Mouse (Mus musculus): ENCODE measurements around the gene Lsamp. TPM values are rescaled to one million over a fixed set of nuclear protein-coding genes. Genes with fewer than 3 reads are reported as not detected.

Lsamp gene
- polyA plus RNA-seq, 1 experiment from 2014 or later: 5.4 TPM

DNA sequence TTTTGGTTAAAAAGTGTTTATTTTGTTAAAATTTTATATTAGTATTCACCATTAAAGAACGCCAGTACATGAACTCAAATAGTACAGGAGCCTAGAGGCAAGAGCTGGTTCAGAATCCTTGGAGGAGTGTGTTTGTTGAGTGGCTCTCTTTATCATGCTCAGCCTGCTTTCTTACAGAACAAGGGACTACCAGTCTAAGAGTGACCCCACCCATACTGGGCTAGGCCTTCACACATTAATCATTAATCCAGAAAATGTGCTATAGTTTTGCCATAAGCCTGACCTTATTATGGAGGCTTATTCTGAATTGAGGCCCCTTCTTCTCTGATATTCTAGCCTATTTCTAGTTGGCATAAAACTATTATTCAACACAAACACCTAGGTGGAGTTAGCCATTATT is 52.6 kb downstream of the Lsamp start:
- Histone ChIP-seq H3K27me3 (replicated peaks; ENCODE audit: control insufficient read depth, insufficient read depth, low read length) (no peaks in the 10 kb centered on the region), H3K36me3 (ENCODE audit: control insufficient read depth, insufficient read depth, low read length) (no peaks in the 10 kb centered on the region), H3K4me1 (replicated peaks; ENCODE audit: control insufficient read depth, insufficient read depth, low read length) (no peaks in the 10 kb centered on the region), H3K4me3 (ENCODE audit: low read depth, low read length) (no peak overlapping the region), H3K9me3 (ENCODE audit: control insufficient read depth, low read length) (no peaks in the 10 kb centered on the region), H3K9ac (ENCODE audit: low read length) (no peak overlapping the region), H3K27ac (ENCODE audit: low read depth) (no peak overlapping the region), H3K4me2 (ENCODE audit: low read length) (no peak overlapping the region)
- 73% methylated on average over 1 of the region's 1 CpGs for WGBS
- DNase-seq (ENCODE audit: low spot score) (no peak), ATAC-seq (replicated peaks; ENCODE audit: low FRiP score, low TSS enrichment, low read depth) (no peak)

DNA sequence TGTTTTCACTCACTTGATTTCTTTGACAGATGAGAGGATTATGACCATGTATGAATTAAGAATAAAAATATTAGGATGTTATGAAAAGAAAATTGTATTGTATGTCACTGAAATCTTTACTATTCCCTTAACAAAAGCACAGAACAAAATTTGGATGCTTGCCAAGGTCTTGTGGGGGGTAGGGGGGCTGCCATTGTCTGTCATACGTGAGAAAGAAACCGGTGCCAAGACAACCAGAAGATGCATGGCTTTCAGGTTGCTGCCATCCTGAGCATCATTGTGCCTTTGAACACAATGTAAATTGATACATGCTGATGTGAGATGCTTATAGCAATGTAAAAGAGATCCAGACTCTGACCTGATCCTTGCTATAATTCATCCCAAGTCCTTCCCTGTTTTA is 75.4 kb downstream of the Lsamp start:
- DNase-seq (ENCODE audit: low spot score): no peak
- Histone ChIP-seq H3K4me1 (replicated peaks; ENCODE audit: control insufficient read depth, insufficient read depth, low read length) (no peaks in the 10 kb centered on the region), H3K9me3 (ENCODE audit: control insufficient read depth, low read length) (no peaks in the 10 kb centered on the region), H3K4me3 (ENCODE audit: low read depth, low read length) (no peak overlapping the region), H3K9ac (ENCODE audit: low read length) (no peak overlapping the region), H3K36me3 (ENCODE audit: control insufficient read depth, insufficient read depth, low read length) (no peaks in the 10 kb centered on the region), H3K27ac (ENCODE audit: low read depth) (no peak overlapping the region), H3K4me2 (ENCODE audit: low read length) (no peak overlapping the region), H3K27me3 (replicated peaks; ENCODE audit: control insufficient read depth, insufficient read depth, low read length) (no peaks in the 10 kb centered on the region)
- WGBS: 65% methylated on average over 2 of the region's 2 CpGs
- ATAC-seq (replicated peaks; ENCODE audit: low FRiP score, low TSS enrichment, low read depth): no peak

DNA sequence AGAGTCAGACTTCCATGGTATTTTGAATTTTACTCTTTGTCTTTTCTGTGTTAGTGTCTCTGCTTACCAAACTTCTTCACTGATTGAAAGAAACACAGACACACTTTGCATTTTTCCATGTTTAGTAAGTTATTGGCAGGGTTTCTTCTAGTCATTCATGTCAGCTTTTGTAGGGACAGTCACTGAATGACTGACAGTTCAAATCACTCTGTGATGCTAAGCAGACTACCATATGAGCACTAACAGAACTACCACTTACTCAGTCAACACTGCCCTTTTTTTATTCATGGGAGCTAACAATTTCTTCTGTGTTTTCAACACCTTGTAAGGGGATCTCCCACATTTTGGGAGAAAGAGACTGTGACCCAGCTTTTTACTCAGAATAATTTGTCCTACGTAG is 75.8 kb downstream of the Lsamp start:
- H3K27ac ChIP-seq (ENCODE audit: low read depth): no peak overlapping the region
- H3K36me3 ChIP-seq (ENCODE audit: control insufficient read depth, insufficient read depth, low read length): no peaks in the 10 kb centered on the region
- no peaks in the 10 kb centered on the region for H3K27me3 ChIP-seq (replicated peaks; ENCODE audit: control insufficient read depth, insufficient read depth, low read length)
- H3K4me2 ChIP-seq (ENCODE audit: low read length): no peak overlapping the region
- ATAC-seq (replicated peaks; ENCODE audit: low FRiP score, low TSS enrichment, low read depth) (no peak), DNase-seq (ENCODE audit: low spot score) (no peak)
- 65% methylated on average over 1 of the region's 1 CpGs for WGBS
- H3K4me1 ChIP-seq (replicated peaks; ENCODE audit: control insufficient read depth, insufficient read depth, low read length): no peaks in the 10 kb centered on the region
- H3K9ac ChIP-seq (ENCODE audit: low read length): no peak overlapping the region
- no peak overlapping the region for H3K4me3 ChIP-seq (ENCODE audit: low read depth, low read length)
- no peaks in the 10 kb centered on the region for H3K9me3 ChIP-seq (ENCODE audit: control insufficient read depth, low read length)

DNA sequence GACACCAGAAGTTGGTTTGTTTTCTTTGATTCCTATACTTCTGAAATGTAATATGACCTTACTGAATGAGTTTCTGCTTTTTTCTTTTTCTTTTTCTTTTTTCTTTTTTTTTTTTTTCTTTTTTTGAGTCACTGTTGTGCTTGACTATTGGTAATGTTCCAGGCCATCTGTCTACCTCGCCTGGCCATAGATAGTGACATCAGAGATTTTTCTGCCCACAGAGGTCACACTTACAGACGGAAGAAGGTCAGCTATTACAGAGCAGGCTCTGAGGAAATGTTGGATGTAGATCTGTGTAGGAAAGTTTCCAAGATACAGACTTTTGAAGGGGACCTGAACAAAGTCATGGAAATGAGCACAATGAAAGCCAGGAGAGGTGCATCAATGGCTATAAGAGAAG is 76.3 kb downstream of the Lsamp start:
- ATAC-seq (replicated peaks; ENCODE audit: low FRiP score, low TSS enrichment, low read depth) (no peak), DNase-seq (ENCODE audit: low spot score) (no peak)
- H3K27ac ChIP-seq (ENCODE audit: low read depth): no peak overlapping the region
- no peak overlapping the region for H3K4me3 ChIP-seq (ENCODE audit: low read depth, low read length)
- 54% methylated on average over 2 of the region's 2 CpGs for WGBS
- no peak overlapping the region for H3K9ac ChIP-seq (ENCODE audit: low read length)
- H3K4me1 ChIP-seq (replicated peaks; ENCODE audit: control insufficient read depth, insufficient read depth, low read length): no peaks in the 10 kb centered on the region
- no peaks in the 10 kb centered on the region for H3K27me3 ChIP-seq (replicated peaks; ENCODE audit: control insufficient read depth, insufficient read depth, low read length)
- no peak overlapping the region for H3K4me2 ChIP-seq (ENCODE audit: low read length)
- H3K9me3 ChIP-seq (ENCODE audit: control insufficient read depth, low read length): no peaks in the 10 kb centered on the region
- H3K36me3 ChIP-seq (ENCODE audit: control insufficient read depth, insufficient read depth, low read length): no peaks in the 10 kb centered on the region

DNA sequence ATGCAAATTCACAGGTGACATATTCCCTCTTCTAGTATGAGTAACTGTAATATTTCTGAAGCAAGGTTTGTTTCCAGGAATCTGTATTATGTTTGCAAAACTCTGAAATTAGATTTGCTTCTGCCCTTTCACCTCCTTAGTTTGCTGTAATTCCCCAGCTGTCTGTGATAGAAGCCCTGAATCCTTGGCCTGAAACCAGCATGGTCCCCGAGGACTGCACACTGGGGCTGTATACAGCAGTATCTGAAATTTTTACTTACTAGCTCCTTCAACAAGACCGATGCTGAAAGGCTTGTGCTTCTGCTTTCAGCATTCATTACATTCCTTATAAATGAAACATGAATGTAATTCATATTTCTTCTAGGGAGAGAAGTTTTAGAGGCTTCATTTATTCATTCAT is 91.4 kb downstream of the Lsamp start:
- H3K27me3 ChIP-seq (replicated peaks; ENCODE audit: control insufficient read depth, insufficient read depth, low read length): no peaks in the 10 kb centered on the region
- no peak overlapping the region for H3K4me2 ChIP-seq (ENCODE audit: low read length)
- H3K4me1 ChIP-seq (replicated peaks; ENCODE audit: control insufficient read depth, insufficient read depth, low read length): no peaks in the 10 kb centered on the region
- no peaks in the 10 kb centered on the region for H3K36me3 ChIP-seq (ENCODE audit: control insufficient read depth, insufficient read depth, low read length)
- DNase-seq (ENCODE audit: low spot score) (no peak), ATAC-seq (replicated peaks; ENCODE audit: low FRiP score, low TSS enrichment, low read depth) (no peak)
- H3K9ac ChIP-seq (ENCODE audit: low read length): no peak overlapping the region
- WGBS: 62% methylated on average over 2 of the region's 2 CpGs
- no peak overlapping the region for H3K27ac ChIP-seq (ENCODE audit: low read depth)
- no peak overlapping the region for H3K4me3 ChIP-seq (ENCODE audit: low read depth, low read length)
- no peaks in the 10 kb centered on the region for H3K9me3 ChIP-seq (ENCODE audit: control insufficient read depth, low read length)

DNA sequence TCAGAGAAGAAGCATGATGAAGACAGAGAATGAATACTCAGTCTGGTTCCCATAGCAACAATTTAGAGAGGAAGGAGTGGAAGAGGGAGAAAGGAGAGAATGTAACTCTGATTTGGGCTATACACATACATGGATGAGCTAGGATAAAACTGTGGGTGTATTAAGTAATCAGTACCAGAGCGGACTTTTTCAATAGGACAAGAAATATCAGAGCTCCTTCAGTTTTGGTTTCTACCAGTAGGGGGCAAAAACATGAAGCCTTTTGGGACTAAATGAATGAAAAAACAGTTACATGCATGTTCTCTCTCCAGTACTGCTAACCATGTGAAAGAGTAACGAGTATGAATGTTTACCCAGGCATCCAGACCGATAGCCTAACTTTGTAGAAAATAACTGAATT is 96.1 kb downstream of the Lsamp start:
- no peaks in the 10 kb centered on the region for H3K4me1 ChIP-seq (replicated peaks; ENCODE audit: control insufficient read depth, insufficient read depth, low read length)
- no peaks in the 10 kb centered on the region for H3K36me3 ChIP-seq (ENCODE audit: control insufficient read depth, insufficient read depth, low read length)
- DNase-seq (ENCODE audit: low spot score) (no peak), ATAC-seq (replicated peaks; ENCODE audit: low FRiP score, low TSS enrichment, low read depth) (no peak)
- WGBS: 74% methylated on average over 3 of the region's 3 CpGs
- H3K9me3 ChIP-seq (ENCODE audit: control insufficient read depth, low read length): no peaks in the 10 kb centered on the region
- no peak overlapping the region for H3K27ac ChIP-seq (ENCODE audit: low read depth)
- H3K9ac ChIP-seq (ENCODE audit: low read length): no peak overlapping the region
- no peak overlapping the region for H3K4me2 ChIP-seq (ENCODE audit: low read length)
- H3K4me3 ChIP-seq (ENCODE audit: low read depth, low read length): no peak overlapping the region
- H3K27me3 ChIP-seq (replicated peaks; ENCODE audit: control insufficient read depth, insufficient read depth, low read length): no peaks in the 10 kb centered on the region

DNA sequence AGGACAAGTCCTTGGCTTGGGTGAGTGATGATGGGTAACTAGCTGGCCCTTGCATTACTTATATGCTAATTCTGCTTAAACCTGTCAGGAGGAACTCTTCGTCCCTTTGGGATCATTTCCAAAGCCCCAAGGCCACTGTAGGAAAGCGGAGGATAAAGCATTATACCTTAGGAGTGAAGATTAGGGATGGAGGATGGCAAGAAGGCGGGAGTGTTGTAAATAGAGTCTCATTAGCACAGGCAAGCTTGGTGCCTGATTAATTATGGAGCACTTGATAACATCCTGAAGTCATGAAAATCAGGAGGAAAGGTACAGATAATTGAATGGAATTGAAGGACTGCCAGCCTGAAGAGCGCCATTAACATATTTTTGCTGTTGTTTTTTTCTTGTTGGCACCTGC is 120.2 kb downstream of the Lsamp start:
- DNase-seq (ENCODE audit: low spot score): no peak
- 66% methylated on average over 4 of the region's 4 CpGs for WGBS
- no peaks in the 10 kb centered on the region for H3K4me1 ChIP-seq (replicated peaks; ENCODE audit: control insufficient read depth, insufficient read depth, low read length)

DNA sequence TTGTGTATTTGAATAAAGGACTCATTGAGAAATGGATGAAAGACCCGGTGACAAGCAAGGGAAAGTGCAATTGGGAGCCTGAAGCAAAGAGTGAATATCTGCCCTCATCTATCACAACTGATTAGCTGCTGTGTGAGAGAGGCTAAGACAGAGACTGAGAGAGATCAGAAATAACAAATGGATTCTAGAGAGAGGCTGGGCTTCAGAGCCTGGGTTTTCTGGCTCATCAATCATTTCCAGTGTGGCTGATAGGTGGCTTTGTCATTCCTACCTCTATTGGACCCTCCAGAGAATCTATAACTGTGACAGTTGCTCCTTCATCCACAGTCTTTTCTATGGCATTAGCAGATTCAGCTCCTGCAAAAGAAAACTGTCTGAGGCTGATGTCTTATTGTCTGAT is 198.8 kb downstream of the Lsamp start:
- WGBS: 64% methylated on average over 1 of the region's 1 CpGs
- Histone ChIP-seq H3K36me3 (ENCODE audit: control insufficient read depth, insufficient read depth, low read length) (no peaks in the 10 kb centered on the region), H3K9me3 (ENCODE audit: control insufficient read depth, low read length) (no peaks in the 10 kb centered on the region), H3K27ac (ENCODE audit: low read depth) (no peak overlapping the region), H3K4me3 (ENCODE audit: low read depth, low read length) (no peak overlapping the region), H3K9ac (ENCODE audit: low read length) (no peak overlapping the region), H3K4me1 (replicated peaks; ENCODE audit: control insufficient read depth, insufficient read depth, low read length) (no peaks in the 10 kb centered on the region), H3K27me3 (replicated peaks; ENCODE audit: control insufficient read depth, insufficient read depth, low read length) (no peaks in the 10 kb centered on the region), H3K4me2 (ENCODE audit: low read length) (no peak overlapping the region)
- ATAC-seq (replicated peaks; ENCODE audit: low FRiP score, low TSS enrichment, low read depth) (no peak), DNase-seq (ENCODE audit: low spot score) (no peak)

More for the DNA sequence above, 120.2 kb downstream of the Lsamp start:
- no peaks in the 10 kb centered on the region for H3K27me3 ChIP-seq (replicated peaks; ENCODE audit: control insufficient read depth, insufficient read depth, low read length)
- no peak overlapping the region for H3K4me2 ChIP-seq (ENCODE audit: low read length)
- no peaks in the 10 kb centered on the region for H3K36me3 ChIP-seq (ENCODE audit: control insufficient read depth, insufficient read depth, low read length)
- no peak overlapping the region for H3K4me3 ChIP-seq (ENCODE audit: low read depth, low read length)
- no peak overlapping the region for H3K27ac ChIP-seq (ENCODE audit: low read depth)
- no peak overlapping the region for H3K9ac ChIP-seq (ENCODE audit: low read length)
- no peak for ATAC-seq (replicated peaks; ENCODE audit: low FRiP score, low TSS enrichment, low read depth)
- no peaks in the 10 kb centered on the region for H3K9me3 ChIP-seq (ENCODE audit: control insufficient read depth, low read length)

DNA sequence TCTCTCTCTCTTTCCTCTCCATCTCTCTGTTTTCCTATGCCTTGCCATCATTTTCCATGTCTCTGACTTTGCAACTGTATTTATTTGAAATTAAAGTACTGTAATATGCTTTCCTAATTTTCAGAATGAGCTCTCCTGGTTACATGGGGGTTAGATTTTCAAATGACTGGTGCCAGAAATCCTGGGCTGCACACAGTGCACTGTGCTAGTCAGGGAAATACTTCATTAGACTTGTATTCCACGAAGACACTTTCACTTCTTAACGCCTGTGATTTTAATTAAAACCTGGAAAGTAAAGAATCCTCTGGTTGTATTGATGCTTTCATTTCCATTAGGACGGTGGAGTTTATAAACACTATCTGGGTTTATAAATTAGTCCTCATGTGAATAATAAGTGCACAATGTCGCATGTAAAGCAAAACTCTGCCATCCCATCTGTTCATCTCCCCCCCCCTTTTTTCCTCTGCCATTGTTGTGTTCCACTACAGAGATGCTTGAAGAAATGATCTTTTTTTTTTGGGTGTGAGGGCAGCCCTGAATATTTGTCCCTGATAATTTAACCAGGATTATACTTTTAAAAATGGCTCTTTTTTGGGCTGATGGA is 203.9 kb downstream of the Lsamp start:
- Histone ChIP-seq H3K27me3 (replicated peaks; ENCODE audit: control insufficient read depth, insufficient read depth, low read length) (no peaks in the 10 kb centered on the region), H3K36me3 (ENCODE audit: control insufficient read depth, insufficient read depth, low read length) (no peaks in the 10 kb centered on the region), H3K4me1 (replicated peaks; ENCODE audit: control insufficient read depth, insufficient read depth, low read length) (no peaks in the 10 kb centered on the region), H3K4me3 (ENCODE audit: low read depth, low read length) (no peak overlapping the region), H3K4me2 (ENCODE audit: low read length) (no peak overlapping the region), H3K9me3 (ENCODE audit: control insufficient read depth, low read length) (no peaks in the 10 kb centered on the region), H3K27ac (ENCODE audit: low read depth) (no peak overlapping the region), H3K9ac (ENCODE audit: low read length) (no peak overlapping the region)
- no peak for DNase-seq (ENCODE audit: low spot score)
- no peak for ATAC-seq (replicated peaks; ENCODE audit: low FRiP score, low TSS enrichment, low read depth)
- WGBS: 69% methylated on average over 4 of the region's 4 CpGs
